Mouse (Mus musculus) layer of hippocampus, adult 11-12 months (tissue): ENCODE measurements around the gene Mtor.

ENCODE experiments used
- DNase-seq: peaks from one replicate; pipeline ENCODE4 v3.0.0; 2022; ENCODE audit warnings: low spot score

Mtor gene

GRCm38 (mm10) chr4:148442598-148442997 lies 5.8 kb upstream of the Mtor start:
- no peak for DNase-seq

- DNase-seq: peak; percentile 77
Measured at GRCm38 (mm10) chr4:148444250-148444967, 4.0 kb upstream of the Mtor start, which contains the start of gene Ubiad1. Gene Ubiad1, minus strand, starts transcription at chr4:148444771.

- DNase-seq: peak; percentile 43
Measured at GRCm38 (mm10) chr4:148448853-148449245, 438 bp downstream of the Mtor start.

GRCm38 (mm10) chr4:148453707-148454106 lies 5.3 kb downstream of the Mtor start:
- no peak for DNase-seq

- no peak for DNase-seq
Measured at GRCm38 (mm10) chr4:148455477-148456025, 7.1 kb downstream of the Mtor start.

- no peak for DNase-seq
Measured at GRCm38 (mm10) chr4:148460656-148461284, 12.4 kb downstream of the Mtor start.

GRCm38 (mm10) chr4:148461772-148462171 lies 13.4 kb downstream of the Mtor start:
- no peak for DNase-seq

- DNase-seq: no peak
Measured at GRCm38 (mm10) chr4:148462717-148463116, 14.3 kb downstream of the Mtor start.

- DNase-seq: peak; percentile 29
Measured at GRCm38 (mm10) chr4:148463208-148463960, 15.0 kb downstream of the Mtor start.

GRCm38 (mm10) chr4:148464301-148464700 lies 15.9 kb downstream of the Mtor start:
- no peak for DNase-seq

GRCm38 (mm10) chr4:148464869-148465268 lies 16.5 kb downstream of the Mtor start:
- peak; percentile 43 for DNase-seq

- DNase-seq: peak; percentile 59
Measured at GRCm38 (mm10) chr4:148466511-148467079, 18.2 kb downstream of the Mtor start.

- no peak for DNase-seq
Measured at GRCm38 (mm10) chr4:148468396-148468795, 20.0 kb downstream of the Mtor start.

- DNase-seq: no peak
Measured at GRCm38 (mm10) chr4:148469487-148470252, 21.3 kb downstream of the Mtor start.

- DNase-seq: peak; percentile 28
Measured at GRCm38 (mm10) chr4:148471363-148471806, 23.0 kb downstream of the Mtor start.

- no peak for DNase-seq
Measured at GRCm38 (mm10) chr4:148472436-148473174, 24.2 kb downstream of the Mtor start.

- no peak for DNase-seq
Measured at GRCm38 (mm10) chr4:148473496-148473895, 25.1 kb downstream of the Mtor start.

GRCm38 (mm10) chr4:148480245-148480644 lies 31.8 kb downstream of the Mtor start:
- no peak for DNase-seq

GRCm38 (mm10) chr4:148481557-148482168 lies 33.3 kb downstream of the Mtor start:
- DNase-seq: no peak

GRCm38 (mm10) chr4:148484511-148484910 lies 36.1 kb downstream of the Mtor start:
- no peak for DNase-seq
